Mouse (Mus musculus): Measurements from ENCODE around the gene Zc3h12a.

DNA sequence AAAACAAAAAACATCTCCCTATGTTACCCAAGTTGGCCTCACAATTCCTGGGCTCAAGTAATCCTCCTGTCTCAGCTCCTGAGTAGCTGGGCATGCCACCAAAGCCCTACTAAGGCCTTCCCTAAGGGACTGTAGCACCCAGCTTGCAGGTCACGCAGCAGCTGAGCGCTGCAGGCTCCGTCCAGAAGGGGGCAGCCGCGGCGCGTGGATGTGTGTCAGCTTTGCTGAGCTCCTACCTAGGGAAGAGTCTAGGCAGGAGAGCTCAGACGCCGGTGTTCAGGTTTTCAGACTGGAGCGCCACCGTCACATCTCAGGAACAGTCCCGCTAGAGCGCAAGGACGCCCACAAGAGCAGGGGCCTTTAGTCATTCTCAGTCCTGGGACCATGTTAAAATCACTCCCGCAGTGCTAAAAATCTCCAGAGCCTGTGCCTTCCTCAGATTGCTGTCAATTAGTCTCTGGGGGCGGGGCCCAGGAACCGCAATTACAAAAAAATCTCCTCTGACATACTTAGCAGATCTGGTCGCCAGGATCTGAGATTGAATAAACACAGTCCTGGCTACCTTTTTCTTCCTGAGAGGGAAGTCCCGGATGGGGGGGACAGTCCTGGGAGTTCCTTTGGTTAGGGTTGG is 32.8 kb upstream of the Zc3h12a start:
- TF ChIP-seq POLR2AphosphoS5 (IDR thresholded peaks at IDR 0.05; ENCODE audit: insufficient replicate concordance, low read depth, low read length) (no peak), CTCF (IDR thresholded peaks at IDR 0.05; ENCODE audit: low read depth, low read length) (no peak)
